Mouse (Mus musculus) limb, embryonic 11.5 days (tissue): ENCODE data around the gene Gm8356. TPM values are rescaled to one million over a fixed set of nuclear protein-coding genes. Genes with fewer than 3 reads are reported as not detected.
"Not testable (repeated sequence)": the region's sequence is repeated elsewhere in the genome, so short reads cannot be mapped to it uniquely, and the experiment has no call there.

Experiments
- ATAC-seq: fragments of 200-750 bp; cut with Nextera tagmentation; 2 replicates; pipeline ENCODE4 v1.8.0; 2017; ENCODE audit warnings: low read depth; ENCODE audit not compliant: insufficient number of reproducible peaks, low FRiP score, low TSS enrichment
- DNase-seq: peaks from one replicate; pipeline ENCODE4 v3.0.0-alpha.2; 2015; ENCODE audit warnings: low spot score
- H3K27ac ChIP-seq: fragments of 300-500 bp; sonication (generic); replicated peaks from 2 replicates; pipeline ENCODE4 v1.5.1; 2014; ENCODE audit warnings: low read depth, mild to moderate bottlenecking, low read length
- H3K27me3 ChIP-seq: fragments of 300-500 bp; sonication (generic); 2 replicates; pipeline ENCODE4 v1.6.1; 2014; ENCODE audit warnings: mild to moderate bottlenecking, low read length, mixed read lengths; ENCODE audit not compliant: control insufficient read depth, insufficient read depth
- H3K36me3 ChIP-seq: fragments of 300-500 bp; sonication (generic); 2 replicates; pipeline ENCODE4 v1.6.1; 2014; ENCODE audit warnings: mild to moderate bottlenecking, low read length, moderate library complexity, mixed read lengths; ENCODE audit not compliant: control insufficient read depth, insufficient read depth
- H3K4me1 ChIP-seq: fragments of 300-500 bp; sonication (generic); 2 replicates; pipeline ENCODE4 v1.6.1; 2014; ENCODE audit warnings: low read length, mixed read lengths; ENCODE audit not compliant: control insufficient read depth, insufficient read depth
- H3K4me2 ChIP-seq: fragments of 300-500 bp; sonication (generic); 2 replicates; pipeline ENCODE4 v1.6.1; 2014; ENCODE audit warnings: low read depth, mild to moderate bottlenecking, moderate library complexity; ENCODE audit not compliant: severe bottlenecking
- H3K4me3 ChIP-seq: fragments of 300-500 bp; sonication (generic); 2 replicates; pipeline ENCODE4 v1.5.1; 2014; ENCODE audit warnings: low read depth, low read length
- H3K9ac ChIP-seq: fragments of 300-500 bp; sonication (generic); 2 replicates; pipeline ENCODE4 v1.6.1; 2014; ENCODE audit warnings: mild to moderate bottlenecking, low read length
- H3K9me3 ChIP-seq: fragments of 300-500 bp; sonication (generic); 2 replicates; pipeline ENCODE4 v1.6.1; 2016; ENCODE audit warnings: low read length; ENCODE audit not compliant: control insufficient read depth
- WGBS: fragments of 180-500 bp; shearing (Covaris S2); extraction: QIAGEN DNeasy Blood & Tissue Kit; methylation state at CpG from one replicate; pipeline ENCODE4 v1.1.7; 2014; 5-methylcytosine and 5-hydroxymethylcytosine counted together
- polyA plus RNA-seq: library from polyadenylated mRNA; unstranded; fragments of >200 nt; fragmentation: Nextera tagmentation; extraction: Ambion mirVana; gene quantifications from 2 replicates; pipeline ENCODE4 v1.2.1, GENCODE M21; 2014

Gene Gm8356
- not detected in 2 replicates for polyA plus RNA-seq

GRCm38 (mm10) chr14:6537190-6537589, at the start of gene Gm8356:
TSS of gene Gm8356 (minus strand) at chr14:6537290.
- H3K9me3 ChIP-seq, H3K27me3 ChIP-seq, ATAC-seq, H3K4me1 ChIP-seq, H3K4me3 ChIP-seq, H3K36me3 ChIP-seq, H3K9ac ChIP-seq, H3K4me2 ChIP-seq, DNase-seq, H3K27ac ChIP-seq: not testable (repeated sequence)
- no CpG with 5 or more reads among the region's 2 CpGs for WGBS

- not testable (repeated sequence) for H3K36me3 ChIP-seq, H3K4me3 ChIP-seq, DNase-seq, ATAC-seq, H3K27ac ChIP-seq, H3K27me3 ChIP-seq, H3K4me1 ChIP-seq, H3K9ac ChIP-seq, H3K9me3 ChIP-seq, H3K4me2 ChIP-seq
- WGBS = 59% methylated on average over 1 of the region's 1 CpGs
These were observed 50.8 kb downstream of the Gm8356 start for GRCm38 (mm10) chr14:6486331-6486730.

GRCm38 (mm10) chr14:6485541-6485940, 51.5 kb downstream of the Gm8356 start:
- not testable (repeated sequence) for H3K4me2 ChIP-seq, H3K9ac ChIP-seq, H3K27me3 ChIP-seq, H3K4me3 ChIP-seq, ATAC-seq, H3K9me3 ChIP-seq, H3K4me1 ChIP-seq, H3K27ac ChIP-seq, H3K36me3 ChIP-seq, DNase-seq
- WGBS = no CpG with 5 or more reads among the region's 1 CpGs

GRCm38 (mm10) chr14:6482126-6482525, 55.0 kb downstream of the Gm8356 start:
- not testable (repeated sequence) for DNase-seq, ATAC-seq

More at GRCm38 (mm10) chr14:6482126-6482525, 55.0 kb downstream of the Gm8356 start:
- not testable (repeated sequence) for H3K27ac ChIP-seq, H3K4me3 ChIP-seq, H3K4me2 ChIP-seq, H3K4me1 ChIP-seq, H3K36me3 ChIP-seq, H3K9ac ChIP-seq, H3K9me3 ChIP-seq, H3K27me3 ChIP-seq
- 74% methylated on average over 7 of the region's 8 CpGs for WGBS

Other genes with a start within 250 kb of the Gm8356 start
- not detected in 2 replicates for gene Gm21103, start 232.4 kb downstream of the Gm8356 start, polyA plus RNA-seq
- gene Gm3618, start 193.6 kb downstream of the Gm8356 start, polyA plus RNA-seq = not detected in 2 replicates
- gene Gm16440, start 147.0 kb downstream of the Gm8356 start, polyA plus RNA-seq = not detected in 2 replicates
- 0.60 and 1.9 TPM in 2 replicates for gene Gm3591, start 124.8 kb downstream of the Gm8356 start, polyA plus RNA-seq
- not detected in 2 replicates for gene Gm3594, start 92.7 kb downstream of the Gm8356 start, polyA plus RNA-seq
- 0.41 and 0.43 TPM in 2 replicates for gene Gm3629, start 53.3 kb upstream of the Gm8356 start, polyA plus RNA-seq
- not detected in 2 replicates for gene Gm3460, start 85.1 kb upstream of the Gm8356 start, polyA plus RNA-seq
- not detected in 2 replicates for gene Gm10251, start 146.9 kb upstream of the Gm8356 start, polyA plus RNA-seq
- gene Gm8050, start 183.0 kb upstream of the Gm8356 start, polyA plus RNA-seq = not detected in 2 replicates
- 5.1 and 5.3 TPM in 2 replicates for gene Gm3636, start 205.0 kb upstream of the Gm8356 start, polyA plus RNA-seq
- gene Gm8362, start 237.1 kb upstream of the Gm8356 start, polyA plus RNA-seq = not detected in 2 replicates